Mouse (Mus musculus): ENCODE measurements around the gene Derl3.
"Not testable (repeated sequence)": the region's sequence is repeated elsewhere in the genome, so short reads cannot be mapped to it uniquely, and the experiment has no call there.

Derl3 gene

GRCm38 (mm10) chr10:75893089-75893750 lies at the start of gene Derl3:
Gene Derl3, plus strand, starts transcription at chr10:75893413.
- DNase-seq, result peak; percentile 96

DNA sequence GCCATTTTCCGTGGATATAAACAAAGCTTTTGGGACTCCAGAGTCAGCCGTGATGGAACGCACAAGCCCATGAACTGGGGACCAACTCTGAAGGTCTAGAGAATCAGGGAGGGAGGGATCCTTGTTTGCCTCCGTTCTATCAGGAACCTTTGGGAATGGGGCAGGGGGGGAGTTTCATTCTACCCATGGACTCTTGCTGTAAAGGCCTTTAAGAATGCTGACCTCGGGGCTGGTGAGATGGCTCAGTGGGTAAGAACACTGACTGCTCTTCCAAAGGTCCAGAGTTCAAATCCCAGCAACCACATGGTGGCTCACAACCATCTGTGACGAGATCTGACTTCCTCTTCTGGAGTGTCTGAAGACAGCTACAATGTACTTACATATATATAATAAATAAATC lies 49.3 kb upstream of the Derl3 start:
- DNase-seq, result not testable (repeated sequence)

GRCm38 (mm10) chr10:75844800-75845199 lies 48.4 kb upstream of the Derl3 start:
- DNase-seq, result no peak

DNA sequence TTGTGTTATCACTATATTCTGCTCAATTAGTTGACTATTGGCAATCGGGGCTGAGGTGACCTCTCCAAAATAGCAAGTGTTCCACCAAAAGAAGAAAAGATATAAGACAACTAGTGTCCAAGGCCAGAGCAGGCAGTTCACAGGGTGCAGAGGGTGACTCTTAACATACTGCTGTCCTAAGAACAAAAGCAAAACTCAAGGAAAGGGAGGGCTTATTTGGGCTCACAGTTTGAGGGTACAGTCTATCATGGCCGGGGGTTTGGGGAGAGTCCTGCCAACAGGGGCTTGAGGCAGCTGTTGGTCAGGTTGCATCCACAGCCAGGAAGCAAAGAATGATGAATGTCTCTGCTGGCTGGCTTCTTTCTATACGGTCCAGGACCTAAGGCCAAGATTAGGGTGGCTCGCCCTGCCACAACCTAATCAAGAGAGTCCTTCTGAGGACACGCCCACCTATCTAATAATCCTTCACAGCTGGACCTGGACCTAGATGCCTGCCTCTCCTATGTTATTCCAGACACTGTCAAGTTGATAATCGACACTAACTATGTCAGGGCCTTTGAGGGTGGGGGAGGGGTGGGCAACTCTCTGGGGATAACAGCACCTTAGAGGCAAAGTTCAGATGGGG lies 47.8 kb upstream of the Derl3 start:
- no peak for DNase-seq

DNA sequence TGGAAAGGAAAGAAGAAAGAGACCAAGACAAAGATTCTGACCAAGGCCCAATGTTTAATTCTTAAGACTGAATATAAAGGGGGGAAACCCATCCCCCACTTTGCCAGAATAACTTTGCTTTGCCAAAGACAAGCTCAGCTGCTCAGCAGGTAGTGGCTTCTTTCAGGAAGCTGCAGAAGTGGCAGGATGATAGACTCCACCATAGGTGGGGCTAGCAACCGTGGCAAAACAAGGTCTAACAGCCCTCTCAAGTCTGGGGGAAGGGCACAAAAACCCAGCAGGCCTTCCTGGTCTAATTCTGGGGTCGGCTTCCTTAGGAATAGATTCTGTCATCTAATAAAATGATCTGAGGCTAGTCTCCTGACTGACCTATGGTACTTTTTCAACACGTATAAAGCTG lies 44.8 kb upstream of the Derl3 start:
- DNase-seq, result no peak

DNA sequence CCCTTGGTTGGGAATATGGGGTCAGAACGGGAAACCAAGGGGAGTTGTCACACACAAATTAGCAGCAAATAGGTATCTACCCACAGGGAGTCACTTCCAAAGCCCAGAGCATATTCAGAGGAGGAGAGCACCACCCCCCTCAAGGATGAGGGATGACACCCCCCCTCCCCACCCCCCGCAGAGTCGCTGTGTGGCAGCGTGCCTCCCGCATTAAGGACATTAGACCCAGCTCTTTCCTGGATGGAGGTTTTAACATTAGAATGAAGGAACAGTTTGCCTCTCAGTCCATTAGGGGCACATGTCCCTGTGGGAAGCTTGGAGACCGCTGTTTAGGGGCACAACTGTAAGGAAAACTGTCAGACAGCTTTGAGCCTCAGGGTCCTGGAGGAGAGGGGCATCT lies 42.1 kb upstream of the Derl3 start:
- DNase-seq, result peak; percentile 24

- DNase-seq, result no peak
Observed at GRCm38 (mm10) chr10:75851681-75852080, 41.5 kb upstream of the Derl3 start.

- no peak for DNase-seq
Observed at GRCm38 (mm10) chr10:75852539-75853125, 40.6 kb upstream of the Derl3 start.

DNA sequence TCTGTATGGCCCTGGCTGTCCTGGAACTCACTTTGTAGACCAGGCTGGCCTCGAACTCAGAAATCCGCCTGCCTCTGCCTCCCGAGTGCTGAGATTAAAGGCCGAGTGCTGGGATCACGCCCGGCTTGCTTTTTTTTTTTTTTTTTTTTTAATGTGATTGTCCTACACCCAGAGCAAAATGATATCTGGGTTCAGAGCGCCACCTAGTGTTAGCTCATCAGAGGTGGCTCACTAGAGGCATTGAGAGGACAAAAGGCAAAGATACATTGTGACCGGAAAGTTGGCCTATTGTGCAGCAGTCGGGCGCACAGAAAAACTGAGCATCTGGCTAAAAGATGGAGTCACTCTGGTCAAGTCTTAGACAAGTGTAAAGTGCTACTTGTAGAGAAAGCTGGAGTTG lies 39.8 kb upstream of the Derl3 start:
- DNase-seq, result peak; percentile 89

DNA sequence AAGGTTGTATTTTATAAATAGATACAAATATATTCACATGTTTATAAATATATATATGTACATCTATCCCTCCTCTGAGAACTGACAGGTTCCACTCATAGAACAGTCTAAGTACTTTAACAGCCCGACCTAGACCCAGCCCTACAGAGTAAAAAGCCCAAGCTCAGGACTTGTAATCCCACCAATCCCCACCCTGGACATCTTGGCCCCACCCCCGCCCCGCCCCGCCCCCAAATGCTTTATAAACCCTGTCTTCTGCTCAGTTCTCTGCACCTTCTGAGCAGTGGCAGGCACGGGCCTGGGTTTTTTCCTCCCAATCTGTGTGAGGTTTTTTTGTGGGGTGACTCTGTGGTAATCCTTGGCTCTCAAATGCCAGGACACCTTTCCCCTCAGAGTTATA lies 39.1 kb upstream of the Derl3 start:
- DNase-seq, result no peak

DNA sequence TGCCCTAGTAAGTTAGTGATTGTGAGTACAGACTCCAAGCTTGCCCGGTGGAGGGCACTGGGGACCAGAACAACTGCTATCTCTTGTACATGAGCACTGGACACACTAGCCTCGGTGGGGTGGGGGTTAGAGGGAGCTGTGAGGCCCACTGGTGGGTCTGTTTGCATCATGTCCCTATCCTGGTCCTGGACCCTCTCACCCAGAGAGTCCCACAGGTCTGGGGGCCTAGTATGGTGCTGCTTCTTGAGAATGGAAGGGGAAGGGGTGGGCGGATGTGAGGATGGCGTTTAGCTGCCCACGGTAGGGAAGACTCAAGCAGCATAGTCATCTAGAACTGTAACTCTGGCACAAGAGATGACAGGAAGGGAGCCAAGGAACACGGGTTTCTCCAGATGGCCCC lies 38.4 kb upstream of the Derl3 start:
- DNase-seq, result no peak

DNA sequence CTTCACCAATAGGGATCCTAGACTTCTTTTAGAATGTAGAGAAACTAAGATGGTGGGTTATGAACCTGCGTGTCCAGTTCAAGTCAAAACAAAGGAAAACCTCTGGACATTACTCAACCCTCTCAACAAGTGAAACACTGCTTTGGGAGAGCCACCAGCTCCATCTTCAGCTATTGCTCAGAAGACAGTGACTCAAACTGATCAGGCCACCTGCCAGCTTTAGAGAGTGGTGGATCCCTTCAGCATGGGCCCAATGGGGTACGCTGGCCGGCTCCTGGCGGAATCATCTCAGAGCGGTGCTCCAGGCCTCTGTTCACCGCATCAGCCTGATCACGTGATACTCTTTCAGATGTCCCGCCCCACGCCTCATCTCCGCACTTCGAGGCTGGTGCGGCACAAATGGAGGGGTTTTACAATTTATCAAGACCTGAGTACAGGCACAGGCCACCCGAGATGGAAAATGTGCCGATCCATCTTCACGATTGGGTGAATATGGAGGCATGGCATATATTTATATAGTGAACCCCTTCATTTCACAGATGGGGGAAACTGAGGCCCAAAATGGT lies 37.7 kb upstream of the Derl3 start:
- DNase-seq, result no peak

DNA sequence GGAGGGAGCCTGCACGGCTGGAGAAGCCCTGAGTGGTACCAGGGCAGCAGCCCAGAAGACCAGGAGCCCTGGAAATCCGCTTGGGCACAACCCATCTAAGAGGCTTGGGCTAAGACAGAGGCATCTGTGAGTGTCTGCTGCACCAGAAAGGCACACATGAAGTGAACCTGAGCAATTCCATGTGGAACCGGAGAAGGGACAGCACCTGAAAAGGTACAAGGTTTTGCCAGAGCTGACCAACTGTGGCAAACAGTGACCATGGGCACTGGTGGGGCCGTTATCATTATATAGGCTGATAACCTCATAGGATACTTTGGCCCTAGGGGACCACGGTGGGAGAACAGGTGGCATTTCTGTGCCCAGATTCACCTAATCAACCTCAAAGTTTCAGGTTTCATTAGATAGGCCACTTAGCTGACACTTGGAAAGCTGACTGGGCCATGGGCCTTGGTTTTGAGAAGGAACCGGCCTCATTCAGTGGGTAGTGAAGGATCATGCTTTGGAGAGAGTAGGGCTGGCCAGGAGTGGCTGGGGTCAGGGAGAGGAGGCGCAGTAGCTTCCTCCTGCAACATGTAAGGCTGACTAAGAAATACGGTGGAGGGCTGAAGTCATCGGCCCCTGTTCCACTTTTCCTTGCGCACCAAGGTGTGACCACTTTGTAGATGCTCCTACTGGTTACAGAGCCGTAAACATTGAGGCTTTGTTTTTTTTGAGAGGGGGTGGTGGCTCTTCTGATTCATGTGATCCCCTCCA lies 36.9 kb upstream of the Derl3 start:
- DNase-seq, result no peak

- DNase-seq, result no peak
Observed at GRCm38 (mm10) chr10:75856976-75857375, 36.2 kb upstream of the Derl3 start.

DNA sequence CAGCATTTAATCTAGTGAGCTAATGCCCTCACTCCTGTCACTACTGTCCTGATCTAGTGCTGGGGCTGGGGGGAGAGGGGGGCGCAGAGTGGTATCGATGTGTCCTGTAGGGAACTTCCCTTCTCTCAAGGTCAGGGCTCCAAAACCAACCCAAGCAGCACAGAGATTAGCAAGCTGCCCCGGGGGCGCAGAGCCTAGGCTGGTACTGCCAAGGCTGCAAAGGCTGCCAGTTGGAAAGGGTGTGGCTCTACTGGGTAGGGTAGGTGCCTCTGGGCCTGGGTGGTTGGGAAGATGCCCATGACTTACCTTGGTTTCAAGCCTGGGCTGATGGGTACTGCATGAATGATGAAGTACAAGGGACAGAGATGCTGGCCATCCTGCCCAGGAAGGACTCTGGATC lies 35.6 kb upstream of the Derl3 start:
- DNase-seq, result no peak

GRCm38 (mm10) chr10:75859107-75859746 lies 34.0 kb upstream of the Derl3 start:
- DNase-seq, result peak; percentile 87

DNA sequence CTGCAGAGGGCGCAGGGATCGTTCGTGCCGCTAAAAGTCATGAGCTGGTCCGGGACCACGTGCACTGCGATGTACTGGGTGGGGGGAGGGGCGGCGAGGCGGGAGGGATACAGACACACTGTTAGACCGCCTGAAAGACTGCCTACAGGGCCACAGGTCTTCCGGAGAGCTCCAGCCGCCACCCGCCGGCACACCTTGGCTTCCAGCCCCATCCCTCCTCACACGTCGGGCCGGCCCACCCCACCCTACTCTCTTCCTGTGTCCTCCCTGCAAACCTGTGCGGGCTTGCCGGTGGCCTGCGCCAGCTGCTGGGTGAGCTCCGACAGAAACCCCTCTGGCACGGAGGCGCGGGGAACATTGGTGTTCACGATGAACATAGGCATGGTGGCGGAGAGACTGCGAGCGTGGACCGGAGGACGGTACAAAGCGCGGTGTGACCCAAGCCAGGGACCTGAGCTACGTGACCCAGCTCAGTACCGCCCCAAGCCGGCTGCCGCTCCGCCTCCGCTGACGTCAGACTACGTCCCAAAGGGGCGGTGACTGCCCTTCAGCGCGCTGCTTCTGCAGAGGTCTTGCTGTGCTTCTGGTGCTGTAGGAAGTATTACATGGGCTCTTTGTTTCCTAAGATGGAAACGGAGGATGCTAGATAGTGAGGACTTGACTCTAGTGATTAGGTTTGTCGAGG lies 33.3 kb upstream of the Derl3 start, which contains the start of gene Mif:
Gene Mif (minus strand): TSS at position 455 of the 685 bp plus-strand sequence.
- DNase-seq, result peak; percentile 95

GRCm38 (mm10) chr10:75860746-75861145 lies 32.5 kb upstream of the Derl3 start:
- peak; percentile 29 for DNase-seq

DNA sequence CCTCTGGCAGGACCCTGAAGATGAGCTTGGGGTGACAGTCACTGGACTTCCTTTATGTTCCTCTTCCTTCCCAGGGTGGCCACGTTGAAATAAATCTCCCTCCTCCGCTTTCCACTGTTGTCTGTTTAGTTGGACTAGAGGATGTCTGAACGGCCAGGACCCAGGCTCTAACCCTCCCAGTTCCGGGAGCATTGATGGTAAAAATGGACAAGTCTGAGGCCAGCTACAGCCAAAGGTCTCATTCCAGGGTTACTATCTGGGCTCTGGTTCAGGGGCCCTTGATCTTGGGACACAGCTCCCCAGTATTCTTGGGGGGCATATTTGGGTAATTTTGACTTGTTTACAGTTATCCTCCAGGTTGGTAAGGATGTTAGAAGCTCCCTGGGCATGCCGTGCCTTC lies 31.6 kb upstream of the Derl3 start:
- no peak for DNase-seq

DNA sequence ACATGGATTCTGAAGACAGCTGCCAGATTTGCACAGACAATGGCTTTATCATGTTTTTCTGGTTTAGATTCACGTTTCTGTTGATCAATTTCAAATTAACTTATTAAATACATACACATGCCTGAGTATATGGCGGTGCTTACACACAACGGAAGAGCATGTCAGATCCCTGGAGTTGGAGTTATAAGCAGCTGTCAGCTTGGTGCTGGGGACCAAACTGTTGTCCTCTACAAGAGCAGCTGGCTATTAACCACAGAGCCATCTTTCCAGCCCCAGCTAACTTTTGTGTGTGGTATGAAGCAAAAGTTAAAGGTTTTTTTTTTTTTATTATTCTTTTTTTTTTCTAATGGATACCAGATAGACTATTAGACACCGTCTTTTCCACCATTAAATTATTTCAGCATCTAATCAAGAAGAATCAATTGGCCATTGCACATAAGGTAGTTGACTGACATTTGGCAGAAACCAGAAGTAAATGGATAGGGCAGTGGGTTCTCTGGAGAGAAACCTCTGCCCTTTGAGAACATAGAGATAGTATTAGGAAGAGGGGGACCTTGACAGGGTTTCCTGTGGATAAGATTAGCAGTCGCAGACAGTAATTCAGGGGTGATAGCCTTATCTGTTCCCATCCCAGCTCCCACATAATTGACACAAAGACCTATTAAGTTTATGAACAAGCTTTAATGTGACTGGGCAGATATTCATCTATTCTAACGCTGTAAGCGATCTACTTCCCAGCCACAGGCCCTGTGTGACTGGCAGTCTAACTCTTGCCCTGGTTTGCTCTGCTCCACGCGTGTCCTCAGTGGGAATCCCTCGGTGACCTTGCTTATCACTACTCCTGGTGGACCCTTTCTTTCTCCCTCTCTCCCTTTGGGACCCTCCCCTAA lies 20.9 kb upstream of the Derl3 start:
- DNase-seq, result no peak

DNA sequence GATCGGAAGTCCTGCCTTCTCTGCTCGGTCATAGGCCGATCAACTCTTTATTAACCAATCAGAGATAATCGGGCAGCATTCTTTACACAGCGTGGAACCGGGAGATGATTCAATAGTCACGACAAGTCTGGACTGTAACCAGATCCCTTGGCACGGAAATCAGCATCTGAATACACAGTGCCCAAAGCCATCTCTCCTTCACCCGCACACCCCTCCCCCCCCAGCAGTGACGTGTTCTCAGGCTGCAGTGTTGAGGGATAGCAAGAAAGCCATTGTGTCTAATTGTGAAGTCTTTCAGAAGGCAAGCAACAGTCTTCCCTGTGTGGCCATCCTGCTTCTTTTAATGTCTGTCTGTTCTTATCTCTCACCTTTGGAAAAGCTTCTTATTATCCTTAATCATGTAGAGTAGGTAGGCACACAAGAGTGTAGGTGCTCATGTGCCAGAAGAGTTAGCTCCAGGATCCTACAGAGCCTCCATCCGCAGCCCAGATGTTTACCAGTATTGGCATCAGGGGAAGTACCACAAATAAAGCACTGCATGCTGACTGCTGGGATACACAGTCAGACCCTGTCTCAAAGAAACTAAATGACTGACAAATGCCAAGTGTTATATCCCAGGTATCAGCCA lies 20.2 kb upstream of the Derl3 start:
- DNase-seq, result peak; percentile 92
